Mouse (Mus musculus): Measurements from ENCODE around the gene Abcb6. TPM values are rescaled to one million over a fixed set of nuclear protein-coding genes. Genes with fewer than 3 reads are reported as not detected.
A peak's percentile ranks its signal among the peaks of the same experiment; 100 is the strongest.

The Abcb6 gene
- polyA plus RNA-seq, 1 experiment, result 34.9 TPM

DNA sequence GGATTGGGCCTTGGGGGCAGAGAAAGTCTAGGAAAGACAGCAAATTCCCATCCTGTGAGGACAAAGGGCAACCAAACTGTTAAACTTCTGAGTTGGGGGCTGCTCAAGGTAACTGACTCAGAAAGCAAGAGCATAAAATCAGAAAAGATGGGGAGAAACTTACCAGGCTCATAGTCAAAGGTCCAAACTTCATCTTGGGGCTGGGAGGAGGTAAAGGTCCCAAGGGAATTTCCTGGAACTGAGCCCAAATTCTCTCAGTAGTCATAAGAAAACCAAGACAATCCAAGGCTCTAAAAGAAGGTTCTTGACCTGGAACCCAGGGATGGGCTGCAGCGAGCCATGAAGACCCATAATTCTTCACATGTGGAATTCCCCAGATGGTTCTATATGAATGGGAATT is 21.0 kb upstream of the Abcb6 start:
- Histone ChIP-seq H3ac (ENCODE audit: control insufficient read depth, insufficient read length, low read depth) (no peak overlapping the region), H3K36me3 (ENCODE audit: control insufficient read depth, insufficient read depth) (peaks cover 4% of the 10 kb centered on the region), H3K79me3 (ENCODE audit: low read depth) (no peaks in the 10 kb centered on the region), H3K4me3 (ENCODE audit: insufficient read depth, poor library complexity, severe bottlenecking) (no peak overlapping the region), H3K79me2 (ENCODE audit: control insufficient read depth, insufficient read depth) (no peaks in the 10 kb centered on the region), H3K27me3 (ENCODE audit: control insufficient read depth, insufficient read depth, insufficient read length) (no peaks in the 10 kb centered on the region)
- TF ChIP-seq MYOG (IDR thresholded peaks at IDR 0.05; ENCODE audit: control insufficient read depth, extremely low read depth, insufficient read length), result no peak
- no peak for TF ChIP-seq MAX (IDR thresholded peaks at IDR 0.05)
- TF ChIP-seq FOSL1 (IDR thresholded peaks at IDR 0.05; ENCODE audit: insufficient read depth, low read length, poor library complexity, severe bottlenecking), result no peak
- no peak for TF ChIP-seq USF1 (IDR thresholded peaks at IDR 0.05; ENCODE audit: low read depth)
- no peak for TF ChIP-seq MYOD1 (IDR thresholded peaks at IDR 0.05; ENCODE audit: control insufficient read depth, insufficient read length, low read depth)
- TF ChIP-seq CEBPB (IDR thresholded peaks at IDR 0.05; ENCODE audit: low read depth), result no peak
- TF ChIP-seq CTCF (IDR thresholded peaks at IDR 0.05; ENCODE audit: control insufficient read depth, insufficient read depth, insufficient read length), result no peak

DNA sequence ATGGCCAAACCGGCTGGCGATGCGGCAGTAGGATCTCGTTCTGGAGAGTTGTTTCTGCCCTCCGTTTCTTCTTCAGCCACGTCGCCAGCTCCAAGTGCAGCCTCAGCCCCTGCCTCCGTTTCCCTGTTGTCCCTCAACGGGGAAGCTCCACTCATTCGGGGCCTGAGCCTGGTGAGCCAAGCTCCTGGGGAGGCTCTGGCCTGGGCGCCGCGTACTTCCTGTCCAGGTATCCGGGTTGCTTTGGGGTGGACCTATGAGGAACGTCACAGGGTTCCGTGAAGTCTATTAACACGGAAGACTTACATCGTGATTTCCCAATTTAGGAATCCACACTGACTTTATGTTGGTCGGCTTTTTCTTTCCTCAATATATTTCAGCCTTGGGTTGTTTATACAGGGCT is 12.3 kb upstream of the Abcb6 start:
- Histone ChIP-seq H3K79me3 (ENCODE audit: low read depth) (peaks cover 3% of the 10 kb centered on the region), H3K27me3 (ENCODE audit: control insufficient read depth, insufficient read depth, insufficient read length) (no peaks in the 10 kb centered on the region), H3K4me3 (ENCODE audit: insufficient read depth, poor library complexity, severe bottlenecking) (peak overlapping the region; percentile 75), H3K36me3 (ENCODE audit: control insufficient read depth, insufficient read depth) (peaks cover under 1% of the 10 kb centered on the region), H3ac (ENCODE audit: control insufficient read depth, insufficient read length, low read depth) (peak overlapping the region; percentile 57), H3K79me2 (ENCODE audit: control insufficient read depth, insufficient read depth) (peaks cover 8% of the 10 kb centered on the region)
- TF ChIP-seq MYOD1 (IDR thresholded peaks at IDR 0.05; ENCODE audit: control insufficient read depth, insufficient read length, low read depth), result no peak
- no peak for TF ChIP-seq CEBPB (IDR thresholded peaks at IDR 0.05; ENCODE audit: low read depth)
- no peak for TF ChIP-seq USF1 (IDR thresholded peaks at IDR 0.05; ENCODE audit: low read depth)
- no peak for TF ChIP-seq MAX (IDR thresholded peaks at IDR 0.05)
- no peak for TF ChIP-seq CTCF (IDR thresholded peaks at IDR 0.05; ENCODE audit: control insufficient read depth, insufficient read depth, insufficient read length)
- TF ChIP-seq FOSL1 (IDR thresholded peaks at IDR 0.05; ENCODE audit: insufficient read depth, low read length, poor library complexity, severe bottlenecking), result no peak
- no peak for TF ChIP-seq MYOG (IDR thresholded peaks at IDR 0.05; ENCODE audit: control insufficient read depth, extremely low read depth, insufficient read length)

DNA sequence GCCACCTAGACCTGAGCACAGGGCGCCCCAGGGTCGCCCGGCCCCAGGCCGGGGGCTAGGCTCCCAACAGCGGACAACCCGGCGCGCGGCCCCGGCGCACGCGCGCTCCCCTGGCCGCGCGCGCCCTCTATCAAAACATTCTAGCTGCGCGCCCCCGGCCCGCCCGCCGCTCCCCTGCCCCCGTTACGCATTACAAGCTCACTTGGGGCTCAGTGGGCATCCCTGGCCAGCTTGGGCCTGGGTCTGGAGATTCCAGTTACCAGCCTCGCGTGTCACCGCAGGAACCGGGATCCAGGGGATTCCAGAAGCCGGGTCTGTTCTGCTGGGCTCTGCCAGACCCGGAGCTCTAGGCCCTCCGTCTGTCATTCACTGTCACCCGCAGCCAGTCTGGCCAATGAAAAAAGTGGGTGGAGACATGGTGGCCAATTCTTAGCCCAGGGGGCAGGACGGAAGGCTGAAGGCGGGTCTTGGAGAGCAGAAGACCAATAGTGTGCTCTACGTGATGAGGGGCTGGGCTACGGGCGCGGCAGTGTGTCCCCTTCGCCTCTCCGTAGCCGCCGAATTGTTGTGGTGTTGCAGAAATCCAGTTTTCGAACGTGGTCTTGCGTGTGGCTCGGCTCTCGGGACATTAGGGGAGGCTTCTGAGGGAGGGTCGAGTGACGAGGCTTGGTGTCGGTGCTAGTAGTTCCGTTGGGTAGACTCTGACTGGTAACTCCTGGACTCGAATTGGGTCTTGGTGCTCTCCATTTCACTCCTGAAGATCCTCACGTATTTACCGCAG is 11.6 kb upstream of the Abcb6 start, which contains the start of the genes Ankzf1 and Atg9a:
Gene Ankzf1, plus strand, starts transcription at position 530 of the 781 bp plus-strand sequence.
Gene Atg9a, minus strand, starts transcription at position 575 of the 781 bp plus-strand sequence.
- H3K79me2 ChIP-seq (ENCODE audit: control insufficient read depth, insufficient read depth), result peaks cover 8% of the 10 kb centered on the region
- peak within 1 kb of the TSS; percentile 81 for H3ac ChIP-seq (ENCODE audit: control insufficient read depth, insufficient read length, low read depth)
- no peaks in the 10 kb centered on the region for H3K36me3 ChIP-seq (ENCODE audit: control insufficient read depth, insufficient read depth)
- H3K79me3 ChIP-seq (ENCODE audit: low read depth), result peaks cover 3% of the 10 kb centered on the region
- peak within 1 kb of the TSS; percentile 75 for H3K4me3 ChIP-seq (ENCODE audit: insufficient read depth, poor library complexity, severe bottlenecking)
- no peak for TF ChIP-seq FOSL1 (IDR thresholded peaks at IDR 0.05; ENCODE audit: insufficient read depth, low read length, poor library complexity, severe bottlenecking)
- H3K27me3 ChIP-seq (ENCODE audit: control insufficient read depth, insufficient read depth, insufficient read length), result no peaks in the 10 kb centered on the region

DNA sequence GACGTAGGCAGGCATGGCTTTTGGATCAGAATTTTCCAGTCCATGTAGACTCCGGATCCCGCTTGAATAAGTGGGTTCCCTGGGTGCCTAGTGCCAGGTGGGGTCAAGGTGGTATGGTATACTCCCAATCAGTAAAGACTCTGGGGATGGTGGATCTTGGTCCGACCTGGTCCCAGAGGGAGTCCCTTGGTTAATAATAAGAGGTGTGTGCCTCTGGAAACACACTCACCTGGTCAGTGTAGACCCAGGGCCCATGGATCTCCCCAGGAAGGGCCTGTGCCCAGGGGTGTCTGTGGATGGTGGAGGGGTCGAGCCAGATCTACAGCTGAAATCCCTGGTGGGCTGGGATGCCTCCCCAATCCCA is 11.0 kb upstream of the Abcb6 start:
- Histone ChIP-seq H3K27me3 (ENCODE audit: control insufficient read depth, insufficient read depth, insufficient read length) (no peaks in the 10 kb centered on the region), H3K79me3 (ENCODE audit: low read depth) (peaks cover 3% of the 10 kb centered on the region), H3K4me3 (ENCODE audit: insufficient read depth, poor library complexity, severe bottlenecking) (peak overlapping the region; percentile 75), H3ac (ENCODE audit: control insufficient read depth, insufficient read length, low read depth) (peak overlapping the region; percentile 81), H3K36me3 (ENCODE audit: control insufficient read depth, insufficient read depth) (peaks cover 3% of the 10 kb centered on the region), H3K79me2 (ENCODE audit: control insufficient read depth, insufficient read depth) (peaks cover 8% of the 10 kb centered on the region)
- TF ChIP-seq FOSL1 (IDR thresholded peaks at IDR 0.05; ENCODE audit: insufficient read depth, low read length, poor library complexity, severe bottlenecking) (no peak), CTCF (IDR thresholded peaks at IDR 0.05; ENCODE audit: control insufficient read depth, insufficient read depth, insufficient read length) (no peak), CEBPB (IDR thresholded peaks at IDR 0.05; ENCODE audit: low read depth) (no peak), USF1 (IDR thresholded peaks at IDR 0.05; ENCODE audit: low read depth) (no peak), MAX (IDR thresholded peaks at IDR 0.05) (no peak), MYOG (IDR thresholded peaks at IDR 0.05; ENCODE audit: control insufficient read depth, extremely low read depth, insufficient read length) (no peak), MYOD1 (IDR thresholded peaks at IDR 0.05; ENCODE audit: control insufficient read depth, insufficient read length, low read depth) (no peak)

DNA sequence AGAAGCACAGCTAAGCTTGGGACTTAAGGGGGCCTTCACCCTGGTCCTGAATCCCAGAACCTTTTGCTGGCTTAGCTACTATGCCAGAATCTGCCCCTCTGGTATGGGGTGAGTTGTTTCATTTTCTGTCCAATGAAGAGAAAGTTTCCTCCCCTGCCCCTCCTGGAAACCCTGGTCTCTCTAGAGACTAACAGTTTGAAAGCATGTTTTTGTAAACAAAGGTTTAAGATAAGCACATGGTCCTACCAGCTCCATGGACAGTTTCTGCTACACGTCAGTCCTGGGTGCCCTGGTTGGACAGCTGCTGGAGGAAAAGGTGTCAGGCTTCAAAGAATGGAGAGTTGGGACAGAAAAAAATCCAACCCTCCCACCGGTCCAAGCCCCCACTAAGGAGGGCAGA is 10.4 kb upstream of the Abcb6 start:
- H3K4me3 ChIP-seq (ENCODE audit: insufficient read depth, poor library complexity, severe bottlenecking), result no peak overlapping the region

DNA sequence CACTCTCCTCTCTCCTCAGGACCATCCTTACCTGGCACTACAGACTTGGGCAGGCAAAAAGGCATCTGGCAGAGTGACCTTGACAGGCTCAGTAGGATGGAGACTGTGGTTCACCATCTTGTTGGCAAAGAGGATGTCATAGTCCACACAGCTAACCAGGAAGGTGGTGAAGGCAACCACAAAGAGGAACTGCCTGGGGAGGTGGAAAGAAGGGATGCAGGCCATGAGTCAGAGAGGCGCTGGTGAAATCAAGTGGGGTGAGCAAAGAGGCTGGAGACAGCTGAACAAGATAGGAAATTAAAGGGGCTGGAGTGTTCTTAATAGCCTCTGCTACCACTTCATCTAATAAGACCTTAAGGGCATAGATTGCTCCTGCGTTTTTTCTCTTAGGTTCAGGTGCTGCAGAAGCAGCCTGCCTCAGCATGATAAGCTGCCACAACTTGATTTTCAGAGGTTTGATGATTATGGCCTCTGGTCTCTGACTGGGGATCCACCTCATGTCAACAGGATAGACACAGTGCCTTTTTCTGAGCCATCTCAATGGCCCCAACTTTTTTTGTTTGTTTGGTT is 7.8 kb upstream of the Abcb6 start:
- Histone ChIP-seq H3K4me3 (ENCODE audit: insufficient read depth, poor library complexity, severe bottlenecking) (no peak overlapping the region), H3K79me3 (ENCODE audit: low read depth) (peaks cover 3% of the 10 kb centered on the region), H3K27me3 (ENCODE audit: control insufficient read depth, insufficient read depth, insufficient read length) (no peaks in the 10 kb centered on the region), H3K79me2 (ENCODE audit: control insufficient read depth, insufficient read depth) (peaks cover 8% of the 10 kb centered on the region), H3K36me3 (ENCODE audit: control insufficient read depth, insufficient read depth) (peaks cover 6% of the 10 kb centered on the region), H3ac (ENCODE audit: control insufficient read depth, insufficient read length, low read depth) (no peak overlapping the region)
- TF ChIP-seq MYOD1 (IDR thresholded peaks at IDR 0.05; ENCODE audit: control insufficient read depth, insufficient read length, low read depth) (no peak), MAX (IDR thresholded peaks at IDR 0.05) (no peak), FOSL1 (IDR thresholded peaks at IDR 0.05; ENCODE audit: insufficient read depth, low read length, poor library complexity, severe bottlenecking) (no peak), CTCF (IDR thresholded peaks at IDR 0.05; ENCODE audit: control insufficient read depth, insufficient read depth, insufficient read length) (no peak)

More for the DNA sequence above, 10.4 kb upstream of the Abcb6 start:
- peaks cover 8% of the 10 kb centered on the region for H3K79me2 ChIP-seq (ENCODE audit: control insufficient read depth, insufficient read depth)
- H3K36me3 ChIP-seq (ENCODE audit: control insufficient read depth, insufficient read depth), result peaks cover 6% of the 10 kb centered on the region
- no peak for TF ChIP-seq MAX (IDR thresholded peaks at IDR 0.05)
- no peak for TF ChIP-seq FOSL1 (IDR thresholded peaks at IDR 0.05; ENCODE audit: insufficient read depth, low read length, poor library complexity, severe bottlenecking)
- no peak for TF ChIP-seq USF1 (IDR thresholded peaks at IDR 0.05; ENCODE audit: low read depth)
- H3K27me3 ChIP-seq (ENCODE audit: control insufficient read depth, insufficient read depth, insufficient read length), result no peaks in the 10 kb centered on the region
- peaks cover 3% of the 10 kb centered on the region for H3K79me3 ChIP-seq (ENCODE audit: low read depth)
- H3ac ChIP-seq (ENCODE audit: control insufficient read depth, insufficient read length, low read depth), result no peak overlapping the region
